Mouse (Mus musculus): ENCODE measurements around the gene Slfn1. TPM values are rescaled to one million over a fixed set of nuclear protein-coding genes. Genes with fewer than 3 reads are reported as not detected.
A peak's percentile ranks its signal among the peaks of the same experiment; 100 is the strongest.
"Not testable (repeated sequence)": the region's sequence is repeated elsewhere in the genome, so short reads cannot be mapped to it uniquely, and the experiment has no call there.

The Slfn1 gene
- polyA plus RNA-seq, 1 experiment = 4.2 TPM

DNA sequence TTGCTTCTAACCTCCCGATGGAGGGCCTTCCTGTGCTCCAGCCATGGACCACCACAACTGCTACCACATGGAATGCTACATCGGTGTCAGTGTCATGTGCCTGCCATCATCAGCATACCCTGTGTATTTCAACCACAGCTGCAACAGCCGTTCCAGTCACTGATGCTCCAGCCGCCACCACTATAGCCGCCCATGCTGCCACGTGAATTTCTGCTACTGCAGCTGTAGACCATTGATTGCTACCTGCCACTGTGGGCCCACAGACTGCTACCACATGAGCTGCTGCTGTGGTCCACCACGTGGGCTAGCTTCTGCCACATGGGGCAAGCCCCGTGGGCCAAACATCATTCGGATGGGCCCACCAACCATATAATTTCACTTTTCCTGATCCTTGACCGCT, 31.9 kb upstream of the Slfn1 start:
- no peak overlapping the region for H3K4me3 ChIP-seq (replicated peaks; ENCODE audit: extremely low read depth, low read depth, low read length)
- 88% methylated on average over 10 of the region's 10 CpGs for WGBS
- no peaks in the 10 kb centered on the region for H3K4me1 ChIP-seq (ENCODE audit: control insufficient read depth, insufficient read depth, low read length)
- TF ChIP-seq CTCF (IDR thresholded peaks at IDR 0.05; ENCODE audit: insufficient read depth, low read length) (no peak), POLR2A (IDR thresholded peaks at IDR 0.05; ENCODE audit: borderline replicate concordance, extremely low read depth, low read depth, low read length) (no peak)
- DNase-seq = no peak

DNA sequence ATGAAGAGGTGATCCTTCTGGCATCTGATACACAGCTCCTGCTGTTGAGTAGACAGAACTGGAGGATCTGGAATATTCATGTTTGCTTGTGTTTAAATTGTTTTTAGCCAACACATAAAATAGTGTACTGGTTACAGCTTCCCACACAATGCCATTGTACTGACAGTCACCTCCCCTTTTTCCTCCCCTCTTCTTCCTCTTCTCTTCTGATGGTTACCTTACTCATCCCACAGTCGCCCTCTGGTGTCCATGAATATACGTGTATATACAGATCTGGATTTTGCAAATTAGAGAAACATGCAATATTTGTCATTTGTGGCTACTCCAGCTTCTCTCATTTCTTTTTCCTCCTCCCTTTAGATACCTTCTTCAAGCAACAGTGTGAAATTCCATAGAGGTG, 1.5 kb upstream of the Slfn1 start:
- TF ChIP-seq CTCF (IDR thresholded peaks at IDR 0.05; ENCODE audit: insufficient read depth, low read length) = no peak
- TF ChIP-seq POLR2A (IDR thresholded peaks at IDR 0.05; ENCODE audit: borderline replicate concordance, extremely low read depth, low read depth, low read length) = no peak
- no peak for DNase-seq
- 42% methylated on average over 2 of the region's 2 CpGs for WGBS

GRCm38 (mm10) chr11:83118056-83118455, 1.4 kb downstream of the Slfn1 start:
- Histone ChIP-seq H3K4me1 (ENCODE audit: control insufficient read depth, insufficient read depth, low read length) (0 out of 2 replicates have a peak, but pooled peaks cover 2% of the 10 kb centered on the region), H3K4me3 (replicated peaks; ENCODE audit: extremely low read depth, low read depth, low read length) (peak overlapping the region; percentile 19)
- no peak for DNase-seq
- WGBS = 20% methylated on average over 3 of the region's 3 CpGs
- TF ChIP-seq POLR2A (IDR thresholded peaks at IDR 0.05; ENCODE audit: borderline replicate concordance, extremely low read depth, low read depth, low read length) (no peak), CTCF (IDR thresholded peaks at IDR 0.05; ENCODE audit: insufficient read depth, low read length) (no peak)

More for the DNA sequence above, 1.5 kb upstream of the Slfn1 start:
- Histone ChIP-seq H3K4me1 (ENCODE audit: control insufficient read depth, insufficient read depth, low read length) (0 out of 2 replicates have a peak, but pooled peaks cover 2% of the 10 kb centered on the region), H3K4me3 (replicated peaks; ENCODE audit: extremely low read depth, low read depth, low read length) (no peak overlapping the region)

DNA sequence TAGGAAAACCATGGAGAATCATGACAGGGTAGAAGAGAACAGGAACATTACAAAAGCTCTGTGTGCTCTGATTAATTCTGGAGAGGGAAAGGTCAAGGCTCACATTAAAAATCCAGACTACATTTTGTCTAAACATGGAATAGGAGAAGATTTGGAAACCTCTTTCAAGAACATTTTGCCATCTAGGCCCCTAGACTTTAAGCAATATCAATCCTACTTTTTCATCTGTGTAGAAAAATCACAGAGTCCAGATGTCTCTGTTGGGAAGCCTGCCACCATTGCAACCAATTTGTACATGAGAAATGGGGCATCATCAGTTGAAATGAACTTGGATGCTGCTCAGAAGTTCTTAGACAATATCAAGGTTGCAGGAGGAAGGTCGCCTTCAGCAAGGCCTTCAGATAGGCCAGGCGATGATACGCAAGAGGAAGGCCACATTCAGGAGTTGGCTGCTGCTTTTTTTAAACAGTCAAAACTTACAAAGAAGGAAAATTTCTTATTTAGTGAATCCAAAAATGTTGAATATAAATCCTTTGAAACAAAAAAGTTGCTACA, 4.6 kb downstream of the Slfn1 start:
- WGBS = 91% methylated on average over 3 of the region's 3 CpGs
- no peak for TF ChIP-seq CTCF (IDR thresholded peaks at IDR 0.05; ENCODE audit: insufficient read depth, low read length)
- no peak for TF ChIP-seq POLR2A (IDR thresholded peaks at IDR 0.05; ENCODE audit: borderline replicate concordance, extremely low read depth, low read depth, low read length)
- Histone ChIP-seq H3K4me1 (ENCODE audit: control insufficient read depth, insufficient read depth, low read length) (0 out of 2 replicates have a peak, but pooled peaks cover 2% of the 10 kb centered on the region), H3K4me3 (replicated peaks; ENCODE audit: extremely low read depth, low read depth, low read length) (no peak overlapping the region)
- DNase-seq = no peak

DNA sequence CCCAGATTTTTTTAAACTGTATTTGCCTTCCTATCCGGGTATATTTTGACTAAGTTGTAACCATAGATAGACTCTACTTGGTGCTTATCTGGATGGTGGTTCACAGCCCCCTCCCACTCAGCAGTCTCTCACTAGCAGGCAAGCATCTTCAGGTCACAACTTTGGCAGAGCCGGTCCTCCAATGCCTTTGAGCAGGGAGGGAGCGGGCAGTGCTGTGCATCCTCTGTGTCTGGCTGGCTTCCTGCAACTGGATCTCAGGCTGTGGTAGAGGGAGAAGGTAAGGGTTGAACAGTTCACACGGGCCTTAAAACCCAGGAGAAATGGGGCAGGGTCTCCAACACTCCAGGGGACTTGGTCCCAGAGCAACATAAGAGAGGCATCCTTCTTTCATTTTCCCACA, 6.5 kb downstream of the Slfn1 start:
- Histone ChIP-seq H3K4me1 (ENCODE audit: control insufficient read depth, insufficient read depth, low read length) (no peaks in the 10 kb centered on the region), H3K4me3 (replicated peaks; ENCODE audit: extremely low read depth, low read depth, low read length) (no peak overlapping the region)
- WGBS = 60% methylated on average over 4 of the region's 4 CpGs
- DNase-seq = no peak
- TF ChIP-seq CTCF (IDR thresholded peaks at IDR 0.05; ENCODE audit: insufficient read depth, low read length) = no peak
- no peak for TF ChIP-seq POLR2A (IDR thresholded peaks at IDR 0.05; ENCODE audit: borderline replicate concordance, extremely low read depth, low read depth, low read length)

DNA sequence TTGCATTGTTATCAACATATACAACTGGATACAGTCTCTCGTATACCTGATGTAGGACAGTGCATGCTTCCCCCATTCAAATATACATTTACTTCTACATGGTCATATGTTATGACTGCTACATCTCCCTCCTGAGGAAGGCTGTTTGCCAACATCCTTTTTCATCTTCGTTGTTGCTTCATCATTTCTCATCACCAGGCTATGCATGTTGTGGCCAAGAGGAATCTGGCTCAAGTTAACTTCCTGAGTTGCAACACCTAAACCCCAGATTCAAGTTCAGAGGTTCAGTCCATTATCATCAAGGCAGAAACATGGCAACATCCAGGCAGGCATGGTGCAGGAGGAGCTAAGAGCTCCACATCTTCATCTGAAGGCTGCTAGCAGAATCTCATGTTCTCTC, 8.3 kb downstream of the Slfn1 start:
- WGBS = 67% methylated on average over 2 of the region's 2 CpGs
- TF ChIP-seq CTCF (IDR thresholded peaks at IDR 0.05; ENCODE audit: insufficient read depth, low read length) = no peak
- no peak for TF ChIP-seq POLR2A (IDR thresholded peaks at IDR 0.05; ENCODE audit: borderline replicate concordance, extremely low read depth, low read depth, low read length)
- H3K4me3 ChIP-seq (replicated peaks; ENCODE audit: extremely low read depth, low read depth, low read length) = no peak overlapping the region
- no peak for DNase-seq
- H3K4me1 ChIP-seq (ENCODE audit: control insufficient read depth, insufficient read depth, low read length) = no peaks in the 10 kb centered on the region

DNA sequence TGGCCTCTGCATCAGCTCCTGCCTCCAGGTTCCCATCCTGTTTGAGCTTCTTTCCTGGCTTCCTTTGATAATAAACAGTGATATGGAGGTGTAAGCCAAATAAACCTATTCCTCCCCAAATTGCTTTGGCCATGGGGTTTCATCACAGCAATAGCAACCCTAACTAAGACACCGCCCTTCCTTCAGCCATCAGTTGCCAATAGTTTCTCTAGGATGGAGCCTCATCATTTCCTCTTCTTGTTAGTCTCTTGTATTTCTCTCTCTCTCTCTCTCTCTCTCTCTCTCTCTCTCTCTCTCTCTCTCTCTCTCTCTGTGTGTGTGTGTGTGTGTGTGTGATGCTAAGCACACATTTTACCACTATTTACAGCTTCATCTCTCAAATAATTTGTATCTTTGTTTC, 9.0 kb downstream of the Slfn1 start:
- H3K4me3 ChIP-seq (replicated peaks; ENCODE audit: extremely low read depth, low read depth, low read length); H3K4me1 ChIP-seq (ENCODE audit: control insufficient read depth, insufficient read depth, low read length); DNase-seq: not testable (repeated sequence)
- 86% methylated on average over 1 of the region's 1 CpGs for WGBS

- DNase-seq; H3K4me1 ChIP-seq (ENCODE audit: control insufficient read depth, insufficient read depth, low read length); H3K4me3 ChIP-seq (replicated peaks; ENCODE audit: extremely low read depth, low read depth, low read length): not testable (repeated sequence)
- 100% methylated on average over 1 of the region's 2 CpGs for whole genome bisulfite sequencing
These were observed 20.6 kb downstream of the Slfn1 start for GRCm38 (mm10) chr11:83137253-83137652.

GRCm38 (mm10) chr11:83148939-83149338, 32.3 kb downstream of the Slfn1 start:
- not testable (repeated sequence) for DNase-seq; H3K4me3 ChIP-seq (replicated peaks; ENCODE audit: extremely low read depth, low read depth, low read length); H3K4me1 ChIP-seq (ENCODE audit: control insufficient read depth, insufficient read depth, low read length)
- WGBS = no CpG with 5 or more reads among the region's 1 CpGs

Other genes with a start within 250 kb of the Slfn1 start
- gene Rffl, start 245.6 kb upstream of the Slfn1 start, polyA plus RNA-seq (2012; rRNA removed) = 9.5 and 10.4 TPM in 2 replicates
- 9.3 and 11.7 TPM in 2 replicates for gene Rad51d, start 226.2 kb upstream of the Slfn1 start, polyA plus RNA-seq (2012; rRNA removed)
- gene Fndc8, start 224.7 kb upstream of the Slfn1 start, polyA plus RNA-seq (2012; rRNA removed) = 0.08 and 0.11 TPM in 2 replicates
- 28.2 and 29.1 TPM in 2 replicates for gene Nle1, start 208.4 kb upstream of the Slfn1 start, polyA plus RNA-seq (2012; rRNA removed)
- gene Unc45b, start 206.3 kb upstream of the Slfn1 start, polyA plus RNA-seq (2012; rRNA removed) = 19.0 and 20.0 TPM in 2 replicates
- gene Slfn5, start 165.5 kb upstream of the Slfn1 start, polyA plus RNA-seq (2012; rRNA removed) = 14.3 and 25.1 TPM in 2 replicates
- gene Slfn9, start 125.0 kb upstream of the Slfn1 start, polyA plus RNA-seq (2012; rRNA removed) = 0.32 and 0.75 TPM in 2 replicates
- 0.20 and 0.60 TPM in 2 replicates for gene Slfn8, start 96.0 kb upstream of the Slfn1 start, polyA plus RNA-seq (2012; rRNA removed)
- gene Slfn2, start 51.7 kb upstream of the Slfn1 start, polyA plus RNA-seq (2012; rRNA removed) = 6.5 and 10.1 TPM in 2 replicates
- 0.55 and 1.1 TPM in 2 replicates for gene Slfn4, start 58.3 kb downstream of the Slfn1 start, polyA plus RNA-seq (2012; rRNA removed)
- 0.38 and 0.85 TPM in 2 replicates for gene Slfn3, start 74.5 kb downstream of the Slfn1 start, polyA plus RNA-seq (2012; rRNA removed)
- 0.02 and 0.17 TPM in 2 replicates for gene Slfn14, start 169.9 kb downstream of the Slfn1 start, polyA plus RNA-seq (2012; rRNA removed)
- 31.4 and 43.9 TPM in 2 replicates for gene Ap2b1, start 182.2 kb downstream of the Slfn1 start, polyA plus RNA-seq (2012; rRNA removed)
- gene Pex12, start 185.7 kb downstream of the Slfn1 start, polyA plus RNA-seq (2012; rRNA removed) = 6.5 and 6.7 TPM in 2 replicates